Mouse (Mus musculus): ENCODE results near the gene Gm7980. TPM values are rescaled to one million over a fixed set of nuclear protein-coding genes. Genes with fewer than 3 reads are reported as not detected.
"Not testable (repeated sequence)": the region's sequence is repeated elsewhere in the genome, so short reads cannot be mapped to it uniquely, and the experiment has no call there.

Gm7980 gene
- not detected in 2 replicates for polyA plus RNA-seq (2016; fragmentation: Nextera tagmentation; extraction: Ambion mirVana)

DNA sequence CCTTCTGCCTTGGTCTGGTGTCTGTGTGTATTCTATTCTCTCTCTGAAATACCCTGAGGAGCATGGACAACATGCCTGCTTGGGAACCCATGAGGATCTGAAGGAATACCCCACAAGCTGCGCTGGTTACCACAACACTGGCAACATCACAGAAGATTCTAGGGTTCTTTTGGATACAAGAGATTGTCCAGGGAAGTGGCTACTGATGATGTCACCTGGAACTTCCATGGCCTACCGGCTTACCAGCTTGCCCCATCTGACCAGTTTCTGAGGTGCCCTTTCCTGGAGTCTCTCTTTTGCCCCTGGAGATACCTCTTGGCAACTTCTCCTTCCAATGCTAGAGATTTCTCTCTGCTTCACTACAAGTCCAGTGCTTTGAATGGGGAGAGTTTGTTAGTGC is at the start of gene Gm7980:
TSS of gene Gm7980 (minus strand) at position 101 of the 400 bp plus-strand sequence.
- not testable (repeated sequence) for H3K27ac ChIP-seq; H3K9me3 ChIP-seq; H3K36me3 ChIP-seq; H3K4me3 ChIP-seq (replicated peaks); H3K4me1 ChIP-seq (replicated peaks); H3K4me2 ChIP-seq; ATAC-seq (ENCODE audit: insufficient number of reproducible peaks, insufficient read depth, low FRiP score, low TSS enrichment, low read depth); H3K9ac ChIP-seq (replicated peaks); H3K27me3 ChIP-seq
- WGBS, result no CpG with 5 or more reads among the region's 2 CpGs

DNA sequence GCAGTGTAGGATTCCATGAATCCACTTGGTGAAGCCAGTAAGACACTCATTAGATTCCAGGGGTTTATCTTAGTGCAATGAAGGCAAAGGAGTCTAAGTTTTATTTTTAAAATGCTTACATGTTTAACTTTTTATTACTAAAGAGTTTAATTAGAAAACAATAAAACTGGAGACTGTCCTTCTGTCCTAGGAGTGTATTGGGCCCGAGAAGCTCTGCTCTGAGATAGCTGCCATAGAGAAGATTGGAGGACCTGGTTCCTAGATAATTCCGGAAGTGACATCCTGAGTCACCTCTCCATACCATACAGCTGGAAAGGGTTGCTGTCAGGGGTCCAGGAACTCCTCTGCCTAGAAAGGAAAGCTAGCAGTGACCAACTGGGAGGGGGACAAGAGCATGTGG is 36.6 kb upstream of the Gm7980 start, which contains the start of gene 1700024B05Rik:
TSS of gene 1700024B05Rik (plus strand) at position 301 of the 400 bp plus-strand sequence.
- not testable (repeated sequence) for H3K4me3 ChIP-seq (replicated peaks); H3K9ac ChIP-seq (replicated peaks); H3K9me3 ChIP-seq; H3K27ac ChIP-seq; H3K27me3 ChIP-seq; ATAC-seq (ENCODE audit: insufficient number of reproducible peaks, insufficient read depth, low FRiP score, low TSS enrichment, low read depth); H3K36me3 ChIP-seq; H3K4me1 ChIP-seq (replicated peaks); H3K4me2 ChIP-seq
- 85% methylated on average over 2 of the region's 2 CpGs for WGBS

DNA sequence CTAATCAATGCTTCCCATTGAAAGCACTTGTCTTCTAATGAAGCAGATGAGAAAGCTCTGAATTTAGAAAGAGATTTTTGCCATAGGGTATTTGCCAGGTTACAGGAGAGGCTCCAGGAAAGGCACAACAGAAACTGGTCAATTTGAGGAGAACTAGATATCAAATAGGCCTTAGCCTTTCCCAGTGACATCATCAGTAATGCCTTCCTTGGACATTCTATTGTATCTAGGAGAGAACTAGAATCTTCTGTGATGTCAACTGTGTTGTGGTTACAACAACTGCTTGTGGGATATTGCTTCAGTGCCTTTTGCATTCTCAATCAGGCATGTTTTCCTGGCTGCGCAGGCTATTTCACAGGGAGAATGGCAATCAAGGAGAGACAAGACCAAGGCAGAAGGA is 17.6 kb upstream of the Gm7980 start, which contains the start of gene 1700049E17Rik1:
TSS of gene 1700049E17Rik1 (plus strand) at position 301 of the 400 bp plus-strand sequence.
- ATAC-seq (ENCODE audit: insufficient number of reproducible peaks, insufficient read depth, low FRiP score, low TSS enrichment, low read depth); H3K4me2 ChIP-seq; H3K36me3 ChIP-seq; H3K4me1 ChIP-seq (replicated peaks); H3K27ac ChIP-seq; H3K4me3 ChIP-seq (replicated peaks); H3K9me3 ChIP-seq; H3K9ac ChIP-seq (replicated peaks); H3K27me3 ChIP-seq: not testable (repeated sequence)
- no CpG with 5 or more reads among the region's 1 CpGs for WGBS

Other genes starting within 250 kb of the Gm7980 start
- not detected in 2 replicates for gene Gm8068, start 205.4 kb downstream of the Gm7980 start, polyA plus RNA-seq (2016; fragmentation: Nextera tagmentation; extraction: Ambion mirVana)
- not detected in 2 replicates for gene Gm7929, start 156.7 kb downstream of the Gm7980 start, polyA plus RNA-seq (2016; fragmentation: Nextera tagmentation; extraction: Ambion mirVana)
- gene Gm47189, start 134.8 kb downstream of the Gm7980 start, polyA plus RNA-seq (2016; fragmentation: Nextera tagmentation; extraction: Ambion mirVana), result not detected in 2 replicates
- gene 1700049E17Rik1, start 17.7 kb upstream of the Gm7980 start, polyA plus RNA-seq (2016; fragmentation: Nextera tagmentation; extraction: Ambion mirVana), result not detected in 2 replicates
- gene 1700024B05Rik, start 36.7 kb upstream of the Gm7980 start, polyA plus RNA-seq (2016; fragmentation: Nextera tagmentation; extraction: Ambion mirVana), result not detected in 2 replicates
- gene Gm6401, start 60.6 kb upstream of the Gm7980 start, polyA plus RNA-seq (2016; fragmentation: Nextera tagmentation; extraction: Ambion mirVana), result not detected in 2 replicates
- not detected in 2 replicates for gene Gm3543, start 76.0 kb upstream of the Gm7980 start, polyA plus RNA-seq (2016; fragmentation: Nextera tagmentation; extraction: Ambion mirVana)
- gene Gm7951, start 210.1 kb upstream of the Gm7980 start, polyA plus RNA-seq (2016; fragmentation: Nextera tagmentation; extraction: Ambion mirVana), result not detected in 2 replicates